8 mouse cellular contexts compared by ENCODE assay signal in the genomic region with DNA sequence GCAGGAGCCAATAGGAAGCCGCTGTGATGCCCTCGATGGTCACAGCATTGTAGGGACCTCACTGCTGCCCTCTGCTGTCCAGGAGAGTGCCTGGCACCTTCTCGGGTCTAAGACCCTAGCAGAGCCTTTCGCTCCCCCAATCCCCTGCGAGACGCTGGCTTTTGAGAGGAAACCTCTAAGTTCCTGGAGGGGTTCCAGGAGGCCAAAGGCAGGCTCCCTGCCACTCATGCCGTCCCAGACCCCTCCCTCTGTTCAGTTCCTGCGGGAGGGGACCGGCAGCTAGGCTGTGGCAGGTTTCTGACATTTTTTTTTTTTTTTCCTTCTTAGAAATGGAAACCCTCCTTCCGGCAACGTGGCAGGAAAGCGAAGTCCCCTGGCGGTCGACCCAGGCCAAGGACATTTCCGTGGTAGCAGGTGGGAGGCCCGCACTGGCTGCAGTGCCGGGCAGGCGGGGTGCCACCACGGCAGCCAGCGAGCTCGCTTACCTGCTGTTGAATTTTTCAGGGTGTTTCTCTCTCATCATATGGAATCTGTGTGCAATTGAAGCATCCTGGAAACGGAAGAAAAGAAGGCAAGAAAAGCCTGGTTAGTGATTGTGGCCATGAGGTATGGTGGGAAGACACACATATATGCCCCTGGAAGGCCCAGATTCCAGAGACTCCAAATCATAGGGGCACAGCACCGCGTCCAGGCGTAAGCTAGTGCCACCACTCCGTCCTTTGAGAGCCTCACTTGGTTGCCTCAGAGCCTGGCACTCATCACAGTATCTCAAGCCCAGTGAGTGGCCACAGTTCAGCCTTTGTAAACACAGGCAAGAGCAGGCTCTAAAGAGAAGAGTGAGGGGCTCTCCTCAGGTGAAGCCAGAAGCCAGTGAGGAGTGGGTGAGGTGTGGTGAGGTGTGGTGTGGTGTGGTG.
DNase-seq lines count a peak whose midpoint lies in the region; ATAC-seq and TF ChIP-seq lines count a peak whose summit lies in the region.

No protein-coding gene starts in this region.

- no peak for TF ChIP-seq EP300 in liver, embryonic 14.5 days (IDR thresholded peaks at IDR 0.05; ENCODE audit: low read depth)

- peak overlapping the region; percentile 85 for H3K27ac ChIP-seq in forebrain, embryonic 10.5 days
- peak overlapping the region; percentile 85 for H3K27ac ChIP-seq in heart, embryonic 15.5 days
- H3K27ac ChIP-seq in liver, embryonic 14.5 days: no peak overlapping the region
- H3K27ac ChIP-seq in neural tube, embryonic 11.5 days (ENCODE audit: low read depth, low read length): no peak overlapping the region
- H3K27ac ChIP-seq in stomach, embryonic 16.5 days (ENCODE audit: low read length): peak overlapping the region; percentile 19; the same call in 1 of the 2 replicates

- peaks cover 38% of the 10 kb centered on the region for H3K4me1 ChIP-seq in forebrain, embryonic 10.5 days
- H3K4me1 ChIP-seq in heart, embryonic 15.5 days (replicated peaks): peaks cover 58% of the 10 kb centered on the region
- H3K4me1 ChIP-seq in liver, embryonic 14.5 days (replicated peaks; ENCODE audit: control insufficient read depth in 2 of 2, insufficient read depth in 2 of 2, low read length in 1 of 2): peaks cover 0 to 6% of the 10 kb centered on the region in 2 experiments; a peak in 2 of 4 replicates
- H3K4me1 ChIP-seq in neural tube, embryonic 11.5 days (ENCODE audit: control insufficient read depth, insufficient read depth, low read length): no peaks in the 10 kb centered on the region
- H3K4me1 ChIP-seq in stomach, embryonic 16.5 days (ENCODE audit: control insufficient read depth, insufficient read depth, low read length): peaks cover 28% of the 10 kb centered on the region

- DNase-seq in CD8-positive naive resting alpha-beta T cell, adult 2 months (ENCODE audit: low read depth in 2 of 2, low spot score in 2 of 2): peak; percentile 73 to 81
- DNase-seq in c-Kit-positive CD71-negative TER-119-negative erythroid progenitor cells, embryonic 14.5 days (ENCODE audit: low read depth): peak; percentile 81
- peak; percentile 89 for DNase-seq in forebrain, embryonic 10.5 days (ENCODE audit: extremely low spot score, low spot score)
- peak; percentile 90 for DNase-seq in kidney, postnatal 14 days
- DNase-seq in liver, embryonic 14.5 days (ENCODE audit: low read depth in 3 of 3, low spot score in 3 of 3): peak; percentile 38 to 44 (median 40)
- DNase-seq in neural tube, embryonic 11.5 days (ENCODE audit: low spot score): peak; percentile 90

- peak; percentile 69 for ATAC-seq in heart, embryonic 15.5 days (replicated peaks; ENCODE audit: insufficient number of reproducible peaks, insufficient read depth, low FRiP score, low read depth)
- ATAC-seq in liver, embryonic 14.5 days (ENCODE audit: insufficient read depth): peak; percentile 62; the same call in 1 of the 2 replicates
- peak; percentile 90 for ATAC-seq in neural tube, embryonic 11.5 days (ENCODE audit: insufficient read depth, low FRiP score, low TSS enrichment)
- ATAC-seq in stomach, embryonic 16.5 days (ENCODE audit: insufficient read depth, low FRiP score): peak; percentile 65

- WGBS in forebrain, embryonic 10.5 days: 9% methylated on average over 26 of the region's 26 CpGs
- WGBS in heart, embryonic 15.5 days: 4% methylated on average over 26 of the region's 26 CpGs
- 6% methylated on average over 26 of the region's 26 CpGs for WGBS in liver, embryonic 14.5 days (ENCODE audit: insufficient replicate concordance)
- 13% methylated on average over 26 of the region's 26 CpGs for WGBS in neural tube, embryonic 11.5 days
- 7% methylated on average over 26 of the region's 26 CpGs for WGBS in stomach, embryonic 16.5 days

- H3K36me3 ChIP-seq in forebrain, embryonic 10.5 days (replicated peaks): no peaks in the 10 kb centered on the region
- H3K36me3 ChIP-seq in heart, embryonic 15.5 days: no peaks in the 10 kb centered on the region
- H3K36me3 ChIP-seq in liver, embryonic 14.5 days (replicated peaks; ENCODE audit: control insufficient read depth, insufficient read depth, low read depth): no peaks in the 10 kb centered on the region
- no peaks in the 10 kb centered on the region for H3K36me3 ChIP-seq in neural tube, embryonic 11.5 days (ENCODE audit: control insufficient read depth, insufficient read depth, low read length)
- no peaks in the 10 kb centered on the region for H3K36me3 ChIP-seq in stomach, embryonic 16.5 days (ENCODE audit: control insufficient read depth, insufficient read depth, low read length)

- H3K4me3 ChIP-seq in forebrain, embryonic 10.5 days: peak overlapping the region; percentile 56
- H3K4me3 ChIP-seq in heart, embryonic 15.5 days: peak overlapping the region; percentile 51
- peak overlapping the region; percentile 47 to 55 for H3K4me3 ChIP-seq in liver, embryonic 14.5 days (ENCODE audit: insufficient read depth in 1 of 2, low read depth in 2 of 2, low read length in 2 of 2)
- peak overlapping the region; percentile 33 for H3K4me3 ChIP-seq in neural tube, embryonic 11.5 days (ENCODE audit: low read depth, low read length)
- H3K4me3 ChIP-seq in stomach, embryonic 16.5 days (replicated peaks; ENCODE audit: low read length): peak overlapping the region; percentile 45

- TF ChIP-seq CTCF in liver, embryonic 14.5 days (IDR thresholded peaks at IDR 0.05; ENCODE audit: low read depth): peak; percentile 88

- H3K27me3 ChIP-seq in forebrain, embryonic 10.5 days (ENCODE audit: poor library complexity, severe bottlenecking): peaks cover 64% of the 10 kb centered on the region
- no peaks in the 10 kb centered on the region for H3K27me3 ChIP-seq in heart, embryonic 15.5 days
- H3K27me3 ChIP-seq in liver, embryonic 14.5 days (ENCODE audit: control insufficient read depth, insufficient read depth, low read length): no peaks in the 10 kb centered on the region
- no peaks in the 10 kb centered on the region for H3K27me3 ChIP-seq in neural tube, embryonic 11.5 days (ENCODE audit: control insufficient read depth, insufficient read depth, low read length)
- H3K27me3 ChIP-seq in stomach, embryonic 16.5 days (ENCODE audit: control insufficient read depth, insufficient read depth, low read length): no peaks in the 10 kb centered on the region

- H3K4me2 ChIP-seq in heart, embryonic 15.5 days: peak overlapping the region; percentile 71
- H3K4me2 ChIP-seq in liver, embryonic 14.5 days (ENCODE audit: low read depth): peak overlapping the region; percentile 69
- peak overlapping the region; percentile 73 for H3K4me2 ChIP-seq in neural tube, embryonic 11.5 days (ENCODE audit: low read depth)
- peak overlapping the region; percentile 63 for H3K4me2 ChIP-seq in stomach, embryonic 16.5 days (ENCODE audit: low read depth, low read length)

- peak overlapping the region; percentile 57 for H3K9ac ChIP-seq in heart, embryonic 15.5 days
- H3K9ac ChIP-seq in liver, embryonic 14.5 days (replicated peaks): peak overlapping the region; percentile 45
- H3K9ac ChIP-seq in neural tube, embryonic 11.5 days (ENCODE audit: low read length): peak overlapping the region; percentile 60
- peak overlapping the region; percentile 72 for H3K9ac ChIP-seq in stomach, embryonic 16.5 days (ENCODE audit: low read length)

- no peaks in the 10 kb centered on the region for H3K9me3 ChIP-seq in forebrain, embryonic 10.5 days
- H3K9me3 ChIP-seq in heart, embryonic 15.5 days (replicated peaks): no peaks in the 10 kb centered on the region
- no peaks in the 10 kb centered on the region for H3K9me3 ChIP-seq in liver, embryonic 14.5 days (ENCODE audit: control insufficient read depth, low read length)
- no peaks in the 10 kb centered on the region for H3K9me3 ChIP-seq in neural tube, embryonic 11.5 days (ENCODE audit: control insufficient read depth, low read length)
- H3K9me3 ChIP-seq in stomach, embryonic 16.5 days (replicated peaks; ENCODE audit: control insufficient read depth, low read length): no peaks in the 10 kb centered on the region

Comparison
In these comparisons a context has a peak if more than half of its experiments do, and no peak if none do; other contexts are left out.
1. DNase-seq: peak in every context shown above with its lines; median percentile 90 in kidney, postnatal 14 days; 90 in neural tube, embryonic 11.5 days; 89 in forebrain, embryonic 10.5 days; 81 in c-Kit-positive CD71-negative TER-119-negative erythroid progenitor cells, embryonic 14.5 days; 77 in CD8-positive naive resting alpha-beta T cell, adult 2 months; 40 in liver, embryonic 14.5 days.
2. H3K27ac ChIP-seq: peak in forebrain, embryonic 10.5 days (single experiment), heart, embryonic 15.5 days (single experiment) and stomach, embryonic 16.5 days (single experiment); none in liver, embryonic 14.5 days (single experiment) and neural tube, embryonic 11.5 days (single experiment).
3. Peak in every context shown above with its lines, with median percentiles within 50 percentile points of each other: H3K4me3 ChIP-seq, ATAC-seq, H3K4me2 ChIP-seq and H3K9ac ChIP-seq.